Mouse (Mus musculus): ENCODE results near the gene St8sia6.
"Not testable (repeated sequence)": the region's sequence is repeated elsewhere in the genome, so short reads cannot be mapped to it uniquely, and the experiment has no call there.

Gene St8sia6

GRCm38 (mm10) chr2:13634866-13635265 is 159.0 kb downstream of the St8sia6 start:
- DNase-seq (ENCODE audit: low read depth, low spot score), result no peak

GRCm38 (mm10) chr2:13630136-13630832 is 163.6 kb downstream of the St8sia6 start:
- no peak for DNase-seq (ENCODE audit: low read depth, low spot score)

GRCm38 (mm10) chr2:13603636-13604035 is 190.2 kb downstream of the St8sia6 start:
- DNase-seq (ENCODE audit: low read depth, low spot score), result not testable (repeated sequence)

GRCm38 (mm10) chr2:13603093-13603492 is 190.8 kb downstream of the St8sia6 start:
- no peak for DNase-seq (ENCODE audit: low read depth, low spot score)
